Mouse (Mus musculus): ENCODE results near the gene Vmn1r5.
"Not testable (repeated sequence)": the region's sequence is repeated elsewhere in the genome, so short reads cannot be mapped to it uniquely, and the experiment has no call there.

The Vmn1r5 gene

DNA sequence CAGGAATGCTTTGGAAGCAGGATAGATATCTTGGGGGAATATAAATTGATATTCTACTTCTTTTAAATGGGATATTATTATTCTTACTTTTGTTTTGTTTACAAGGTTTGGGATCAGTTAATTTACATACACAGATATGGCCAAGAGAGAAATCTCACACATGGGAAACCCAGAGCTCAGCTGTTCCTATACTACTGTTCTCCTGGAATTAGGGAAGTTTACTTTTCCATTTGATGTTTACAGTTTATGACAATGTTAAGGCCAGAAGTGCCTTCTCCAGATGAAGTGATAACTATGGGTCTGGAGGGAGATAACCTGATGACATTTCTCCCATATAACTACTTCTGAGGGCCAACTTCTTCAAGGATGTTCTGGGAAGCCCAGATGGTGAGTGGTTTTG lies at the start of gene Vmn1r5:
Gene Vmn1r5 (plus strand): TSS at position 301 of the 400 bp plus-strand sequence.
- DNase-seq (ENCODE audit: low spot score): no peak

DNA sequence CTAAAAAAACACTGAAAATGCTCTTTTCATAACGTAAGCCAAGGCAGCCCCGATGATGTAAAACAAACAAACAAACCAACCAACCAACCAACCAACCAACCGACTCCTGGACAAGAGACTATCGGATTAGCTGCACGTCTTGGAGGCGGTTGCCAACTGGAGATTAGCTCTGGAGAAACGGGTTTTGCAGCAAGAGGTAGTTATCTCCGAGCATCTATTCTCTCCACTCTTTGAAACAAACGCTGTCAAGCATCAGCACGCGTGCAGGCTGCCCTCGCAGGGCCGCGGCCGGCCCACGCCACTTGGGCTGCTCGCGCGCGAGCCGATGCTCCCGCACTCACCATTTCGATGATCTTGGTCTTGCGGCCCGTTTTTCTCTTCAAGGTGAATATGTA lies 46.7 kb upstream of the Vmn1r5 start:
- no peak for DNase-seq (ENCODE audit: low spot score)

DNA sequence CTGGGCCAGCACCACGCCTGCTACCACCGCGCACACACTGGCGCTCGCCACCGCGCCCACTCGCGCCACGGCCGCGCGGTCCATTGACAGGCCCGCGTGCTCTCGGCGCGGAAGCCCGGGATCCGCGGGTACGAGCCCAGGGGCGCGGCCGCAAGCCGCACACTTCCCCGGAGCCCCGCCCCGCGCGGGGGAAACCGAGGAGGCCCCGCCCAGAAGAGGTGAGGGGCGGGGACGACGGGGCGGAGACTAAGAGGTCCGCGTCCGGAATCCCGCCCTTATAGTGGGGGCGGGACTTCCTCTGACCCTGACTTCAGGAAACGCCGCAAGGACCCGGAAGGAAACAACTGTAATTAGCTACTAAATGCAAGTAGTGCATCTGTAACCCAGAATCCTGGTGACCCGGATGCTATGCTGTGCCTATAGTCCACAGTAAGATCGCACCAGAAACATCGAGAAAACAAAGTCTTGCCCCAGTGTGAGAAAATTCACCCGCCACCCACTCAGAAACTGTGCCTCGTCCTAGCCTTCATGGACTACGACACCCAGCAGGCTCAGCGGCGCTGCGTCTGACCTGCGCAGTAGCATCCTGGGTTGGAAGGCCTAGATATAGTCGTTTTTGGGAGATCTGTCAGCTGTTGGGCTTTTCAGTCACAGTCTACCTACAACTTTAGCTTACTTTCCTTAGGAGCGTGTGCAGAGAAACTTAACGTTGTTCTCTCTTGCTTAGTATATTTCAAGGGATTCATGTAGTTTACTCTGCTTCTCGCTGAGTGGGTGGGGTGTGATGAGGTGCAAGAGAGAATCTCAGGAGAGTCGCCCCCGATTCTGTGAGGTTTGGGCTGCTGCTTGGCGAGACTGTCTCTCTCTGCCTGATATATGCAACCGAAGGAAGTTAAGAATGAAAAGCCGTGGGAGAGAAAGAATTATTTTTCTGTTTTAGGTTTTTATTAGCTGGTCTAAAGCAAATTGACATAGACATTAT lies 46.1 kb upstream of the Vmn1r5 start, which contains the start of the genes Nt5c3 and Vmn1r4:
Gene Nt5c3 (minus strand): TSS at position 207 of the 982 bp plus-strand sequence.
Gene Vmn1r4 (plus strand): TSS at position 290 of the 982 bp plus-strand sequence.
- peak; percentile 94 for DNase-seq (ENCODE audit: low spot score)

DNA sequence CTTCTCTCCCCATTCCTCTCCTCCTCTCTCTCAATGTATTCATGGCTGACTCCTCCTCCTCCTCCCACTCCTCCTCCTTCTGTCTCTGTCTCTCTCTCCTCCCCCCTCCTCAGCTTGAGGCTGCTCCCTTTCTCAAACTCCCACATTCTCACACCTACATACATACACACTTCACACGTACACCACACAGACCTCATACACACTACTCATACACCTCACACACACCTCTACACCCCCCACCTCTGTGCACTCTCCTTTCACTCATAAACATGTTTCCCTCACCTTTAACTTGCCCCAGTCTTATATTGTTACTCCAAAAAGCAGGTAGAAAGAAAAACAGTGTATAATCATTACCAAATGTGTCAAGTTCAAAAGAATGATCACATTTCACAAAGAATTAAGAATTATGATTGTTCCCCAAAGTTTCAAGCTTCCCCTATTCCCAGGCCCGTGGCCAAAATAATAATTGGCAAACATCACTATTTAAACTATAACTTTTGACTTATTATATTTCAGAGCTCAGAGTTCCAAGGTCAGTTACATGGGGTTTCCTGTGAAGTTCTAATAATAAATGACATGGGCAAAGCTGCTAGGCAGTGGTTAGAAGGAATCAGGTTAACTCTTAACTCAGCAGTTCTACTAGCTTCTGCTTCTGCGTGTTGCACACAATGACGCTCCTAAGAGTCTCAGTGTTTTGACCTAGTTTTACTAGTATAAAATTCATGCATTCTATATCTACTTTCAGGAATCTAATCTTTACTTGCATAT lies 38.2 kb upstream of the Vmn1r5 start:
- no peak for DNase-seq (ENCODE audit: low spot score)

DNA sequence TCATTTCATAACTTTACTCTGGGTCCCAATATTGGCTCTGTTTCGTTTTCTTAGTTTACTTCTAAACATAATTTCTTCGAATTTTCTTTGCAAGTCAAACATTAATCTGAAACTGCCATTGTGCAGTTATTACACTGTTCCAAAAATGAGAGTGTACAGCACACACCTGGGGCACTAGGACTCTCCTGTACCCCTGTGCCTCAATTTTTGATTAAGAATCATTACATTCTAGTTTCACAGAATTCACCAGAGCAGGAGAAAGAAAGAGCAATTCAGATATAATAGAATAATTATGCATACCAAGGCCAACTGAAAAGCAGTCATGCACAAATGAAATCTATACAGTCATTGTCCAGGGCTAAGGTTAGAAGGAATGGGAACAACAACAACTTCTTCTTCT lies 37.6 kb upstream of the Vmn1r5 start:
- no peak for DNase-seq (ENCODE audit: low spot score)

DNA sequence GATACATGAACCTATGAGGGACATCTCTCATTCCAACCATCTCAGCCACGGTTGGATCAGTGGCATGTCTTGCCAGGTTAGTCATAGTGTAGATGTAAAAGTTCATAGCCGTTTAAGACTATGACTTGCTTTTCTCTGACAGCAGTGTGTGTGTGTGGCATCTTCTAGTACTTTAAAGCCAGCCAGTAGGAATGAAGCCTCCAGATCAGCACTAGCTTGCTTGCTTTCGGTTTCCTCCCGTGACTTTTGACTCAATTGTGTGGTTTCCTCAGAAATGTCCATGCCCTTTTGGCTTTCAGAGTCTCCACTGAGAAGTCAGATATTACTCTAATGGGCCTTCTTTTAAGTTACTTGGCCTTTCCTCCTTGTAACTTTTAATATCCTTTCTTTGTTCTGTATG lies 35.7 kb upstream of the Vmn1r5 start:
- DNase-seq (ENCODE audit: low spot score): no peak

DNA sequence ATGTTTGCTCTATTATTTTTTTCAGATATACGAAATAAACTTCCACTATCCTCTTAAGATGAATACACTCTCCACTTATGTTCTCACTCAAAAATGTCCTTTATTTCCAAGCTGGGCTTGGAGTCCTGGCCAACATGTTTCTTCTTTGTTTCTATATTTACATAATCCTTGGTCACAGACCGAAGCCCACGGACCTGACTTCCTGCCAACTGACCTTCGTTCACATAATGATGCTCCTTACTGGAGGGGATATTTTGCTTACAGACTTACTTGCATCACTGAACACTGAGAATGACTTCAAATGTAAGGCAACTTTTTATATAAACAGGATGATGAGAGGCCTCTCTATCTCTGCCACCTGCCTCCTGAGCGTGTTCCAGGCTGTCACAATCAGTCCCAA lies 13.6 kb upstream of the Vmn1r5 start:
- no peak for DNase-seq (ENCODE audit: low spot score)

DNA sequence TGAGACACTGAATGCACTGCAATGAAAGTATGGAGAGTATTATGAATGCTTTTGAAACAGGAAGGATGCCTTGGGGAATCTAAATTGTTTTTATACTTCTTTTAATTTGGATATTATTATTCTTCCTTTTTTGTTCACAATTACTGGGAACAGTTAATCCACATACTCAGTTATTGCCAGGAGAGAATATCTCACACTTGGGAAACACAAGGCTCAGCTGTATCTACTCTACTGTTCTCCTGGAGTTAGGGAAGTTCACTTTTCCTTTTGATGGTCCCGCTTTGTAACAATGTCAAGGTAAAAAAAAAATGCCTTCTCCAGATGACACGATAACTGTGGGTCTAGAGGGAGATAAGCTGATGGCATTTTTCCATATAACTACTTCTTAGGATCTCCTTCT lies 26.9 kb downstream of the Vmn1r5 start, which contains the start of gene Vmn1r6:
Gene Vmn1r6 (plus strand): TSS at position 301 of the 400 bp plus-strand sequence.
- no peak for DNase-seq (ENCODE audit: low spot score)

DNA sequence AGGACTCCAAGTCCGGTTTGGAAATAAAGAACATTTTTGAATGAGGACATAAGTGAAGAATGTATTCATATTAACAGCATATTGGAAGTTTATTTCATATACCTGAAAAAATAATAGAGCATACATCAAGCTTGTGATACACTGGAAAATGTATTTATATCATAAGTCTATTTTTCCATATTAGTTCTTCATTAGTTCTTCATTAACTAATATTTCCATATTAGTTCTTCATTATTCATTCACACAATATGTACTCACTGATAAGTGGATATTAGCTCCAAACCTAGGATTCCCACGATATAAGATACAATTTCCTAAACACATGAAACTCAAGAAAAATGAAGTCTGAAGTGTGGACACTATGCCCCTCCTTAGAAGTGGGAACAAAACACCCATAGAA lies 55.2 kb downstream of the Vmn1r5 start, which contains the start of gene Vmn1r7:
Gene Vmn1r7 (minus strand): TSS at position 101 of the 400 bp plus-strand sequence.
- DNase-seq (ENCODE audit: low spot score): not testable (repeated sequence)

DNA sequence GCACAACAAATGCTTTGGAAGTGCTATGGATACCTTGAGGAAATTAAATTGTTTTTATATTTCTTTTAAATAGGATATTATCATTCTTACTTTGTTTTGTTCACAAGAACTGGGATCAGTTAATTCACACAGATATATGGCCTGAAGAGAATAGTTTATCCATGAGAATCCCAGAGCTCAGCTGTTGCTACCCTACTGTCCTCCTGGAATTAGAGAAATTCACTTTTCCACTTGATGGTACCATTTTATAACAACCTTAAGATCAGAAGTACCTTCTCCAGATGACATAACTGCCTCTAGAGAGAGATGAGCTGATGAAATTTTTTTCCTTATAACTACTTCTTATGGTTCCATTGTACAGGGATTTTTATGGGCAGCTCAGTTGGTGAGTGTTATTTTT lies 61.9 kb downstream of the Vmn1r5 start, which contains the start of gene Vmn1r8:
Gene Vmn1r8 (plus strand): TSS at position 301 of the 400 bp plus-strand sequence.
- DNase-seq (ENCODE audit: low spot score): no peak

DNA sequence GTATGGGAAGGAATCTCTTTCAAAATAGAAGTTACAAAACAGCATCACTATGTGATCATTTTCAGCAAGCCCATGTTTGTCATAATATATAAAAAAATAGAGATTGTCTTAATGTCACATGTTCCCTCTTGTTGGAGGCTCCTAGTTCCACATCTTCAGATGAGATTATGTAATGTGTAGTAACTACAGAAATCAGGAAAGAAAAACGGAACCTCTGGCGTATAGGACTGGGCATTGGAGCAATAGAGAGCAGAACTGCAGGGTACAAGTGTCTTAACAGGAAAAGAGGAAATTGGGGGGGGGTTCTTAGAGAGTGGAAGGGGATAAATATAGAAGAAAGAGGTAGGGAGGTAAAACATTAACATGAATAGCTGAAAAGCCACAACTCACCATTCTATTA lies 64.6 kb downstream of the Vmn1r5 start:
- DNase-seq (ENCODE audit: low spot score): no peak
